Comparison of ENCODE assay signal across 8 mouse cellular contexts in the genomic region with DNA sequence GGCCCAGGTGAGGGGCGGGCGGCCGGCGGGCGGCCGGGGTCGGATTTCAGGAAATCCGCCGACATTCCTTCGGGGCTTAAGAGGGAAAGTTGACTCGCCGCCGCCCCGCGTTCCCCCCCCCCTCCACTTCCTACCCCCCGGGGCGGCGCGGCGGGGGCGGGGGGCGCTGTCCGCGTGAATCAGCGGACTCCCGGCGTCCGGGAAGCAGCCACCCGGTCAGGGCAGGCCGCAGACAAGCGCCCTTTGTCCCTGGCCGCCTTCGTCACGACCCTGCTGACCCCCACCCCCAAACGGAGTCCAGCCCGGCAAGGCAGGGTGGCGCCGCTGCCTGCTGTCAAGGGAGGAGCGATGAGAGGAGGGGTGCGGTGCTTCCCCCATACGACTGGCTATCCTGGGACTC. TPM values are rescaled to one million over a fixed set of nuclear protein-coding genes. Genes with fewer than 3 reads are reported as not detected.
DNase-seq lines count a peak whose midpoint lies in the region; ATAC-seq lines count a peak whose summit lies in the region.

No protein-coding gene starts in this region.

- H3K9me3 ChIP-seq in forebrain, embryonic 15.5 days: no peaks in the 10 kb centered on the region
- H3K9me3 ChIP-seq in limb, embryonic 12.5 days: no peaks in the 10 kb centered on the region
- no peaks in the 10 kb centered on the region for H3K9me3 ChIP-seq in stomach, embryonic 14.5 days (ENCODE audit: control insufficient read depth, low read depth, low read length)

- H3K27ac ChIP-seq in forebrain, embryonic 15.5 days (replicated peaks): no peak overlapping the region
- H3K27ac ChIP-seq in limb, embryonic 12.5 days: peak overlapping the region; percentile 70
- no peak overlapping the region for H3K27ac ChIP-seq in stomach, embryonic 14.5 days (ENCODE audit: low read length)

- no peak overlapping the region for H3K9ac ChIP-seq in forebrain, embryonic 15.5 days (replicated peaks)
- peak overlapping the region; percentile 42 for H3K9ac ChIP-seq in limb, embryonic 12.5 days (replicated peaks)
- no peak overlapping the region for H3K9ac ChIP-seq in stomach, embryonic 14.5 days (replicated peaks; ENCODE audit: low read depth, low read length)

- no peak overlapping the region for H3K4me3 ChIP-seq in forebrain, embryonic 15.5 days
- peak overlapping the region; percentile 33 for H3K4me3 ChIP-seq in limb, embryonic 12.5 days (replicated peaks)
- peak overlapping the region; percentile 24 for H3K4me3 ChIP-seq in stomach, embryonic 14.5 days (ENCODE audit: low read depth, low read length)

- no peak for ATAC-seq in forebrain, embryonic 15.5 days (replicated peaks)
- ATAC-seq in limb, embryonic 12.5 days (ENCODE audit: insufficient number of reproducible peaks, insufficient read depth, low FRiP score, low TSS enrichment, low read depth): no peak
- ATAC-seq in stomach, embryonic 14.5 days (ENCODE audit: insufficient number of reproducible peaks, insufficient read depth, low FRiP score, low read depth): no peak
- ATAC-seq in granulocyte monocyte progenitor cell, adult 5-6 weeks (replicated peaks; ENCODE audit: poor library complexity, severe bottlenecking): no peak
- ATAC-seq in megakaryocyte progenitor cell, adult 5-6 weeks (replicated peaks; ENCODE audit: poor library complexity): no peak

- peaks cover 48% of the 10 kb centered on the region for H3K4me1 ChIP-seq in forebrain, embryonic 15.5 days
- H3K4me1 ChIP-seq in limb, embryonic 12.5 days (replicated peaks): peaks cover 87% of the 10 kb centered on the region
- peaks cover 30% of the 10 kb centered on the region for H3K4me1 ChIP-seq in stomach, embryonic 14.5 days (ENCODE audit: control insufficient read depth, insufficient read depth, low read length)

- DNase-seq in retina, postnatal 1 day: peak; percentile 55
- no peak for DNase-seq in retina, embryonic 14.5 days (ENCODE audit: low spot score)
- DNase-seq in urinary bladder, postnatal 14 days (ENCODE audit: low spot score): no peak

- no peaks in the 10 kb centered on the region for H3K36me3 ChIP-seq in forebrain, embryonic 15.5 days
- H3K36me3 ChIP-seq in limb, embryonic 12.5 days: no peaks in the 10 kb centered on the region
- no peaks in the 10 kb centered on the region for H3K36me3 ChIP-seq in stomach, embryonic 14.5 days (ENCODE audit: control insufficient read depth, insufficient read depth, low read length)

- peak overlapping the region; percentile 11; the same call in 1 of the 2 replicates for H3K4me2 ChIP-seq in forebrain, embryonic 15.5 days (replicated peaks)
- H3K4me2 ChIP-seq in limb, embryonic 12.5 days: peak overlapping the region; percentile 93
- H3K4me2 ChIP-seq in stomach, embryonic 14.5 days (replicated peaks; ENCODE audit: low read depth, low read length): peak overlapping the region; percentile 51

- WGBS in forebrain, embryonic 15.5 days: under 1% methylated on average over 31 of the region's 41 CpGs
- WGBS in limb, embryonic 12.5 days: 2% methylated on average over 37 of the region's 41 CpGs
- WGBS in stomach, embryonic 14.5 days: 2% methylated on average over 28 of the region's 41 CpGs

- peaks cover 95% of the 10 kb centered on the region for H3K27me3 ChIP-seq in forebrain, embryonic 15.5 days
- peaks cover 95% of the 10 kb centered on the region for H3K27me3 ChIP-seq in limb, embryonic 12.5 days
- peaks cover 90% of the 10 kb centered on the region for H3K27me3 ChIP-seq in stomach, embryonic 14.5 days (ENCODE audit: control insufficient read depth, insufficient read depth, low read length)

RNA-seq across cellular contexts. Expression of a gene that starts 2.4 kb away (rescaled TPM):
- polyA plus RNA-seq in forebrain, embryonic 15.5 days (2015; fragmentation: Nextera tagmentation; extraction: Ambion mirVana): 70.2 and 75.0 TPM in 2 replicates
- 17.5 and 22.1 TPM in 2 replicates for polyA plus RNA-seq in limb, embryonic 12.5 days (2016; fragmentation: Nextera tagmentation; extraction: Ambion mirVana)
- 4.8 and 6.4 TPM in 2 replicates for polyA plus RNA-seq in stomach, embryonic 14.5 days (2014; fragmentation: Nextera tagmentation; extraction: Ambion mirVana)
- total RNA-seq in granulocyte monocyte progenitor cell, adult 5-6 weeks (2014; fragmentation: Nextera tagmentation): not detected in 2 replicates
- not detected in 2 replicates for total RNA-seq in granulocyte monocyte progenitor cell, adult 5-6 weeks (2017)
- not detected in 2 replicates for total RNA-seq in megakaryocyte progenitor cell, adult 5-6 weeks (2015)
- not detected in 2 replicates for total RNA-seq in megakaryocyte progenitor cell, adult 5-6 weeks (2017)

RNA-seq across cellular contexts. Expression of a gene that starts 3.4 kb away (rescaled TPM):
- 4.3 and 5.3 TPM in 2 replicates for polyA plus RNA-seq in forebrain, embryonic 15.5 days (2015; fragmentation: Nextera tagmentation; extraction: Ambion mirVana)
- polyA plus RNA-seq in limb, embryonic 12.5 days (2016; fragmentation: Nextera tagmentation; extraction: Ambion mirVana): 82.4 and 105 TPM in 2 replicates
- 1.6 and 1.8 TPM in 2 replicates for polyA plus RNA-seq in stomach, embryonic 14.5 days (2014; fragmentation: Nextera tagmentation; extraction: Ambion mirVana)
- total RNA-seq in granulocyte monocyte progenitor cell, adult 5-6 weeks (2014; fragmentation: Nextera tagmentation): not detected in 2 replicates
- total RNA-seq in granulocyte monocyte progenitor cell, adult 5-6 weeks (2017): not detected in 2 replicates
- total RNA-seq in megakaryocyte progenitor cell, adult 5-6 weeks (2015): not detected in 2 replicates
- total RNA-seq in megakaryocyte progenitor cell, adult 5-6 weeks (2017): not detected in 2 replicates

RNA-seq across cellular contexts. Expression of a gene that starts 12.8 kb away (rescaled TPM):
- polyA plus RNA-seq in forebrain, embryonic 15.5 days (2015; fragmentation: Nextera tagmentation; extraction: Ambion mirVana): 19.3 and 21.4 TPM in 2 replicates
- 26.8 and 27.3 TPM in 2 replicates for polyA plus RNA-seq in limb, embryonic 12.5 days (2016; fragmentation: Nextera tagmentation; extraction: Ambion mirVana)
- polyA plus RNA-seq in stomach, embryonic 14.5 days (2014; fragmentation: Nextera tagmentation; extraction: Ambion mirVana): 20.9 and 22.1 TPM in 2 replicates
- 2.1 and 4.4 TPM in 2 replicates for total RNA-seq in granulocyte monocyte progenitor cell, adult 5-6 weeks (2014; fragmentation: Nextera tagmentation)
- total RNA-seq in granulocyte monocyte progenitor cell, adult 5-6 weeks (2017): 4.0 and 4.1 TPM in 2 replicates
- total RNA-seq in megakaryocyte progenitor cell, adult 5-6 weeks (2015): 4.7 and 5.1 TPM in 2 replicates
- total RNA-seq in megakaryocyte progenitor cell, adult 5-6 weeks (2017): 3.5 and 3.6 TPM in 2 replicates

RNA-seq across cellular contexts. Expression of a gene that starts 17.0 kb away (rescaled TPM):
- 164 and 176 TPM in 2 replicates for polyA plus RNA-seq in forebrain, embryonic 15.5 days (2015; fragmentation: Nextera tagmentation; extraction: Ambion mirVana)
- polyA plus RNA-seq in limb, embryonic 12.5 days (2016; fragmentation: Nextera tagmentation; extraction: Ambion mirVana): 142 and 151 TPM in 2 replicates
- polyA plus RNA-seq in stomach, embryonic 14.5 days (2014; fragmentation: Nextera tagmentation; extraction: Ambion mirVana): 132 and 149 TPM in 2 replicates
- 21.7 and 30.2 TPM in 2 replicates for total RNA-seq in granulocyte monocyte progenitor cell, adult 5-6 weeks (2014; fragmentation: Nextera tagmentation)
- 33.4 and 64.9 TPM in 2 replicates for total RNA-seq in granulocyte monocyte progenitor cell, adult 5-6 weeks (2017)
- 40.6 and 41.3 TPM in 2 replicates for total RNA-seq in megakaryocyte progenitor cell, adult 5-6 weeks (2015)
- 42.1 and 50.4 TPM in 2 replicates for total RNA-seq in megakaryocyte progenitor cell, adult 5-6 weeks (2017)

RNA-seq across cellular contexts. Expression of a gene that starts 21.0 kb away (rescaled TPM):
- polyA plus RNA-seq in forebrain, embryonic 15.5 days (2015; fragmentation: Nextera tagmentation; extraction: Ambion mirVana): 724 and 839 TPM in 2 replicates
- polyA plus RNA-seq in limb, embryonic 12.5 days (2016; fragmentation: Nextera tagmentation; extraction: Ambion mirVana): 882 and 891 TPM in 2 replicates
- polyA plus RNA-seq in stomach, embryonic 14.5 days (2014; fragmentation: Nextera tagmentation; extraction: Ambion mirVana): 1,056 and 1,119 TPM in 2 replicates
- total RNA-seq in granulocyte monocyte progenitor cell, adult 5-6 weeks (2014; fragmentation: Nextera tagmentation): 2,675 and 2,799 TPM in 2 replicates
- 3,231 and 3,572 TPM in 2 replicates for total RNA-seq in granulocyte monocyte progenitor cell, adult 5-6 weeks (2017)
- 3,077 and 3,244 TPM in 2 replicates for total RNA-seq in megakaryocyte progenitor cell, adult 5-6 weeks (2015)
- 4,035 and 5,307 TPM in 2 replicates for total RNA-seq in megakaryocyte progenitor cell, adult 5-6 weeks (2017)

Comparison
In these comparisons a context has a peak if more than half of its experiments do, and no peak if none do; other contexts are left out.
1. H3K4me2 ChIP-seq: peak in every context shown above with its lines; median percentile 93 in limb, embryonic 12.5 days; 51 in stomach, embryonic 14.5 days; 11 in forebrain, embryonic 15.5 days.
2. RNA of a gene that starts 3.4 kb away (polyA plus RNA-seq): 82.4 to 105 TPM in limb, embryonic 12.5 days; 4.3 to 5.3 TPM in forebrain, embryonic 15.5 days and 1.6 to 1.8 TPM in stomach, embryonic 14.5 days; every median in the first group is over 10 times any median in the second.